Mouse (Mus musculus) hindbrain, embryonic 16.5 days (tissue): ENCODE measurements around the gene Ppia. TPM values are rescaled to one million over a fixed set of nuclear protein-coding genes. Genes with fewer than 3 reads are reported as not detected.

Source experiments
- ATAC-seq: fragments of 200-750 bp; cut with Nextera tagmentation; 2 replicates; pipeline ENCODE4 v1.8.0; 2017; ENCODE audit warnings: moderate TSS enrichment, moderate library complexity
- H3K27ac ChIP-seq: fragments of 300-500 bp; sonication (generic); 2 replicates; pipeline ENCODE4 v1.5.1; 2014; ENCODE audit warnings: low read depth, mild to moderate bottlenecking, control low read depth, low read length, moderate library complexity
- H3K27me3 ChIP-seq: fragments of 300-500 bp; sonication (generic); replicated peaks from 2 replicates; pipeline ENCODE4 v1.6.1; 2014; ENCODE audit warnings: low read length; ENCODE audit not compliant: control insufficient read depth, insufficient read depth
- H3K36me3 ChIP-seq: fragments of 300-500 bp; sonication (generic); 2 replicates; pipeline ENCODE4 v1.6.1; 2014; ENCODE audit warnings: mild to moderate bottlenecking, low read length, moderate library complexity, mixed read lengths; ENCODE audit not compliant: control insufficient read depth, insufficient read depth
- H3K4me1 ChIP-seq: fragments of 300-500 bp; sonication (generic); 2 replicates; pipeline ENCODE4 v1.6.1; 2014; ENCODE audit warnings: low read depth, low read length; ENCODE audit not compliant: control insufficient read depth, insufficient read depth
- H3K4me2 ChIP-seq: fragments of 300-500 bp; sonication (generic); 2 replicates; pipeline ENCODE4 v1.6.1; 2014; ENCODE audit warnings: mild to moderate bottlenecking, low read length, control low read depth, moderate library complexity
- H3K4me3 ChIP-seq: fragments of 300-500 bp; sonication (generic); 2 replicates; pipeline ENCODE4 v1.5.1; 2014; ENCODE audit warnings: mild to moderate bottlenecking, low read length, control low read depth, moderate library complexity
- H3K9ac ChIP-seq: fragments of 300-500 bp; sonication (generic); 2 replicates; pipeline ENCODE4 v1.6.1; 2014; ENCODE audit warnings: low read depth, mild to moderate bottlenecking, control low read depth, low read length, moderate library complexity
- H3K9me3 ChIP-seq: fragments of 300-500 bp; sonication (generic); 2 replicates; pipeline ENCODE4 v1.6.1; 2014; ENCODE audit warnings: mild to moderate bottlenecking, low read length, moderate library complexity; ENCODE audit not compliant: control insufficient read depth
- WGBS: fragments of 180-500 bp; shearing (Covaris S2); extraction: QIAGEN DNeasy Blood & Tissue Kit; methylation state at CpG from one replicate; pipeline ENCODE4 v1.1.7; 2014; 5-methylcytosine and 5-hydroxymethylcytosine counted together
- polyA plus RNA-seq: library from polyadenylated mRNA; unstranded; fragments of >200 nt; fragmentation: Nextera tagmentation; extraction: Ambion mirVana; gene quantifications from 2 replicates; pipeline ENCODE4 v1.2.1, GENCODE M21; 2015

The Ppia gene
- polyA plus RNA-seq, 1 experiment from 2014 or later, result 4,423 TPM

GRCm38 (mm10) chr11:6388726-6389413 is 26.4 kb upstream of the Ppia start, which contains the start of gene Zmiz2:
Zmiz2 (plus strand) TSS chr11:6389074.
- peak; percentile 98 for ATAC-seq
- Histone ChIP-seq H3K9me3 (no peaks in the 10 kb centered on the region), H3K9ac (peak within 1 kb of the TSS; percentile 99)

GRCm38 (mm10) chr11:6389483-6389921 is 25.7 kb upstream of the Ppia start:
- no peaks in the 10 kb centered on the region for H3K9me3 ChIP-seq
- H3K4me2 ChIP-seq, result peak overlapping the region; percentile 80
- H3K27ac ChIP-seq, result peak overlapping the region; percentile 95
- peak overlapping the region; percentile 99 for H3K9ac ChIP-seq
- no peaks in the 10 kb centered on the region for H3K27me3 ChIP-seq
- peaks cover 16% of the 10 kb centered on the region for H3K4me1 ChIP-seq
- peak overlapping the region; percentile 91 for H3K4me3 ChIP-seq
- under 1% methylated on average over 39 of the region's 43 CpGs for WGBS
- ATAC-seq, result peak; percentile 44
- H3K36me3 ChIP-seq, result peaks cover 10% of the 10 kb centered on the region

More at GRCm38 (mm10) chr11:6388726-6389413, 26.4 kb upstream of the Ppia start, which contains the start of gene Zmiz2:
- WGBS, result 8% methylated on average over 36 of the region's 60 CpGs
- H3K36me3 ChIP-seq, result peaks cover 10% of the 10 kb centered on the region
- H3K4me3 ChIP-seq, result peak within 1 kb of the TSS; percentile 91
- no peaks in the 10 kb centered on the region for H3K27me3 ChIP-seq
- H3K4me2 ChIP-seq, result peak within 1 kb of the TSS; percentile 80
- H3K27ac ChIP-seq, result peak within 1 kb of the TSS; percentile 95
- H3K4me1 ChIP-seq, result peaks cover 16% of the 10 kb centered on the region

DNA sequence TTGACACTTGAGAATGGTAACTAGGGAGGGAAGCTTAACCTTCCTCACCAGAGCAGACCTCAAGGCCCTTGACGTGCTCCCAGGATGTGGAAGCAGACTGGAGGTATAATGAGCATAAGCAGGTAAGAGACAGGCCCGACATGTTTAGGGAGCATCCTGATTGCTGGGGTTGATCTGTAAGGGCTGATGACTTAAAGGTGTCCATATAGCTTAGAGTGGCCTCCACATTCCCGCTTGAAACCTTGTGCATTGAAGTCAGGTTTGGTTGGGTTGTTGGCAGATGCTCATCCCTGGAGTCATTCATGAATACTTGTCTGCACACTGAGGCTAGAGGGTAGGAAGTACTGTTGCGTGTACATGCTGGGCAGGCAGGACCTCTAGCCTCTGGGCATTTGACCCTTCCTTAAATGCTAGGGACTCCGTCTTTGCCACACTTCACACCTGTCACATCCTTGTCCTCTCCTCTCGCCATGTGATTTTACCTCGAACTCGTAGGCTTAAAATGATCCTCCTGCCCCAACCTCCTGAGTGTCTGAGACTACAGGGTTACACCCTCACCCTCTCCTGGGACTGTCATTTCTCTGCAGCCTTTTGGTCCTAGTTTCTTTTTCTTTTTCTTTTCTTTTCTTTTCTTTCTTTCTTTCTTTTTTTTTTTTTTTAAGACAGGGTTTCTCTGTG is 24.7 kb upstream of the Ppia start:
- H3K4me1 ChIP-seq, result peaks cover 16% of the 10 kb centered on the region
- peak overlapping the region; percentile 91 for H3K4me3 ChIP-seq
- H3K27me3 ChIP-seq, result no peaks in the 10 kb centered on the region
- peak overlapping the region; percentile 99; the same call in 1 of the 2 replicates for H3K9ac ChIP-seq
- no peak for ATAC-seq
- 83% methylated on average over 8 of the region's 8 CpGs for WGBS
- H3K27ac ChIP-seq, result no peak overlapping the region
- peak overlapping the region; percentile 80 for H3K4me2 ChIP-seq
- H3K9me3 ChIP-seq, result no peaks in the 10 kb centered on the region
- H3K36me3 ChIP-seq, result peaks cover 14% of the 10 kb centered on the region

DNA sequence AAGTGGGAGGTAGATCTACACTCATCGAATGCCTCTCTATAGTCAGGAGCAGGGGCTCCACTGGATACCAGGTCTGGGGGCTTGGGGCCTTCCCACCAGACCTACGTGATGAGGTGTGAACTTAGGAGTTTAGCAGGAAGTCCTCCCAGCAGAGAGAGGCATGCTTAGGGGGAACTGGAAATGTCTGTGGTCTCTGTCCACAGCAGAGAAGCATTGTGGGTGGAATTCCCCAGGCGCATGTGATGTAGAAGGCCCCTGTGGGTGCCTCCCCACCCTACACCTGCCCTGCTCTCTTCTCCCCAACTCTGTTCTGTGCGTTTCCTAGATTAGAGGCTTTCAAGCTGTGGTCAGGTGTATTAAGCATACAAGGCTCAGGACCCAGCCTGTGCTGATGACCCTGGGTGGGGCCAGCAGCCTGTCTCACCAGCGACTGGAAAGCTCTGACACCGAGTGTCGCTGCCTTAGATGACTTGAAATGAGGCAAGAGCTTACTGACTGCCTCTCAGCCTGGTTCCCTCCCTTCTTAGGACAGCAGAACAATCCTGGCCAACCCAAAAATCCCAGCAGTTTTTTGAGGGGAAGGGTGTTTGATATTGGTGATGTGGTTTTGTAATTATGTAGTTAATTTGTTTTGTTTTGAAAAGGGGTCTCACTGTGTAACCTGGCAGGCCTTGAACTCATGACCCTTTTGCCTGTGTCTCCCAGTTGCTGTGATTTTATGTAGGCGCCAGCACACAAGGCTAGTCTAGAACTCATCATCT is 23.5 kb upstream of the Ppia start:
- Histone ChIP-seq H3K27ac (no peak overlapping the region), H3K9me3 (no peaks in the 10 kb centered on the region), H3K4me2 (no peak overlapping the region; the same call in 1 of the 2 replicates), H3K4me1 (peaks cover 16% of the 10 kb centered on the region), H3K27me3 (no peaks in the 10 kb centered on the region), H3K4me3 (no peak overlapping the region), H3K9ac (no peak overlapping the region), H3K36me3 (peaks cover 23% of the 10 kb centered on the region)
- WGBS, result 89% methylated on average over 8 of the region's 8 CpGs
- no peak for ATAC-seq

DNA sequence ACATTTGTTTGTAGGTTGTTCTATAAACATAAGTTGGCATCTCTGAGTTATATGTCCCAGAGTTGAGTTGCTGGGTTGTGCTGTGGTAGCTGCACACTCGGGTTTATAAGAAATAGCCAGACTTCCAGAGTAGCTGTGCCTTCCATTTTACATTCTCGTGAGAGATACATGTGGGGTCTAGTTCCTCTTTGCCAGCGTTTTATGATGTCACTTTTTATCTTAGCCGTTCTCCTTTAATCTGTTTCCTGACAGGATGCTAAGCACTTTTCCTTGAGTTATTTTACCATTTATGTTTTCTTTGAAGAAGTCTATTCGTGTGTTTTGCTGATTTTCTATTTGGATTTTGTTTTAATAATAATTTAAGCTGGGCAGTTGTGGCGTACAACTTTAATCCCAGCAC is 22.4 kb upstream of the Ppia start:
- Histone ChIP-seq H3K9me3 (no peaks in the 10 kb centered on the region), H3K4me3 (no peak overlapping the region), H3K27me3 (no peaks in the 10 kb centered on the region), H3K4me2 (no peak overlapping the region), H3K9ac (no peak overlapping the region), H3K4me1 (peaks cover 16% of the 10 kb centered on the region), H3K27ac (no peak overlapping the region), H3K36me3 (peaks cover 34% of the 10 kb centered on the region)
- 88% methylated on average over 6 of the region's 6 CpGs for WGBS
- ATAC-seq, result no peak

DNA sequence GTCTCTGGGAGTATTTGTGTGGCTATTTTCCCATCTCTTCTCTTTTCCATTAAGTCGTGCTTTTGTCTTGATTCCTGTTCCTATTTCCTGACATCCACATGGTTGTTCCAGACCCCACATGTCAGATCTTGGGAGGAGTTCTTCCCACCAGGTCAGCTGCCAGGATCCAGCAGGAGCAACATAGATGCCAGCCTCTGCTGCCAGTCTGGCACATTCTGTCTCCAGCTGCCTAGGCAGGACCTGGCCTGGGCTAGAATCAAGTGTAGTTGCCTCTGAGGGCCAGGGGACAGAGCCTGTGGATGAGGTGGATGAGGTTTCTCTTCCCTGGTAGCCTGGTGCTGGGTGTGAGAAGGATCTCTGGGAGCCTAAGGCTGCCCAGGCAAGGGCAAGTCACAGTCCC is 21.4 kb upstream of the Ppia start:
- Histone ChIP-seq H3K27ac (no peak overlapping the region), H3K9ac (no peak overlapping the region), H3K4me2 (no peak overlapping the region), H3K27me3 (no peaks in the 10 kb centered on the region), H3K4me3 (no peak overlapping the region), H3K4me1 (peaks cover 16% of the 10 kb centered on the region), H3K36me3 (peaks cover 42% of the 10 kb centered on the region), H3K9me3 (no peaks in the 10 kb centered on the region)
- no peak for ATAC-seq
- 82% methylated on average over 1 of the region's 1 CpGs for WGBS

- Histone ChIP-seq H3K36me3 (peaks cover 58% of the 10 kb centered on the region), H3K4me2 (no peak overlapping the region), H3K4me3 (no peak overlapping the region), H3K27ac (no peak overlapping the region), H3K27me3 (no peaks in the 10 kb centered on the region), H3K4me1 (peaks cover 10% of the 10 kb centered on the region), H3K9ac (no peak overlapping the region), H3K9me3 (no peaks in the 10 kb centered on the region)
- WGBS, result 63% methylated on average over 5 of the region's 5 CpGs
- no peak for ATAC-seq
Observed at GRCm38 (mm10) chr11:6395565-6395964, 19.7 kb upstream of the Ppia start.

- Histone ChIP-seq H3K4me3 (no peak overlapping the region), H3K9ac (no peak overlapping the region), H3K4me1 (no peaks in the 10 kb centered on the region), H3K9me3 (no peaks in the 10 kb centered on the region), H3K27ac (no peak overlapping the region), H3K27me3 (no peaks in the 10 kb centered on the region), H3K36me3 (peaks cover 73% of the 10 kb centered on the region), H3K4me2 (no peak overlapping the region)
- WGBS, result 93% methylated on average over 10 of the region's 10 CpGs
- 0 out of 2 replicates have a peak, but pooled peaks have one; percentile 6 for ATAC-seq
Observed at GRCm38 (mm10) chr11:6398141-6398540, 17.1 kb upstream of the Ppia start.
